Mouse (Mus musculus) lung, postnatal 14 days (tissue): ENCODE results near the gene Naa20.
A peak's percentile ranks its signal among the peaks of the same experiment; 100 is the strongest.
"Not testable (repeated sequence)": the region's sequence is repeated elsewhere in the genome, so short reads cannot be mapped to it uniquely, and the experiment has no call there.

Source experiments
- DNase-seq: peaks from one replicate; pipeline ENCODE4 v3.0.0; 2021

Naa20 gene

DNA sequence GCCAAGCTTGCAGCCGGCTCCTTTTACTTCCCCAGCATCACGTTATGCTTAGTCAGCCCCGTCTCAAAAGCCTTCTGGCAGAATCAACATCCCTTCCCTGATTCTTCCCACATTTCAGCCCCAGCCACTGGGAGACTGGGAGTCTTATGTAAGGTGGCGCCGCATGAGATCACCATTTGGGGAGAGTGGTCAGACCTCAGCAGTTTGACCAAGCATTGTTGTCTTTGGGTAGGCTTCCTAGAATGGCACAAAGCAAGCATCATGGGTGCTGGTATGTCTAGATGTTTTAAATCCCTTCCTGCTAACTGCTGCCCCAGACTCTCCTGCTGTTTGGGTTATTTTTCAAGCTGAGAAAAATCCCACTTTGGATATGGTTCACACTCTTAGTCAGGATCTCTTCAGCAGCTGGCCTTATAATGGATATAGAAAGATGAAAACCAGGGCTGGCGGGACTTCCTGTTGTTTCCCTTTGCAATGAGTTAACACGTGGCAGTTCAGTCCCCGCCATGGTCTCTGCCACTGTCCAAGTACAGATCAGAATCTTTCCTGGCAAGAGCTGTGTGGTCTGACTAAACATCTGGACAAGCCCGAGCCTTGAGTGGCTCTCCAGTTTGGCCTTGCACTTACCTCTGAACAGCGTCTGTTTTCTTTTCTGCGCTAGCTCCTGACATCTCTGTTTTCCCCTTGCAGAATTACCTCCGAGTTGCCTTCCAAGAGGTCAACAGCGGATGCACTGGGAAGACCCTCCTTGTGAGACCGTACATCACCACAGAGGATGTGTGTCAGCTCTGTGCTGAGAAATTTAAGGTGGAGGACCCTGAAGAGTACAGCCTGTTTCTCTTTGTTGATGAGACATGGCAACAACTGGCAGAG is 16.8 kb upstream of the Naa20 start:
- no peak for DNase-seq

DNA sequence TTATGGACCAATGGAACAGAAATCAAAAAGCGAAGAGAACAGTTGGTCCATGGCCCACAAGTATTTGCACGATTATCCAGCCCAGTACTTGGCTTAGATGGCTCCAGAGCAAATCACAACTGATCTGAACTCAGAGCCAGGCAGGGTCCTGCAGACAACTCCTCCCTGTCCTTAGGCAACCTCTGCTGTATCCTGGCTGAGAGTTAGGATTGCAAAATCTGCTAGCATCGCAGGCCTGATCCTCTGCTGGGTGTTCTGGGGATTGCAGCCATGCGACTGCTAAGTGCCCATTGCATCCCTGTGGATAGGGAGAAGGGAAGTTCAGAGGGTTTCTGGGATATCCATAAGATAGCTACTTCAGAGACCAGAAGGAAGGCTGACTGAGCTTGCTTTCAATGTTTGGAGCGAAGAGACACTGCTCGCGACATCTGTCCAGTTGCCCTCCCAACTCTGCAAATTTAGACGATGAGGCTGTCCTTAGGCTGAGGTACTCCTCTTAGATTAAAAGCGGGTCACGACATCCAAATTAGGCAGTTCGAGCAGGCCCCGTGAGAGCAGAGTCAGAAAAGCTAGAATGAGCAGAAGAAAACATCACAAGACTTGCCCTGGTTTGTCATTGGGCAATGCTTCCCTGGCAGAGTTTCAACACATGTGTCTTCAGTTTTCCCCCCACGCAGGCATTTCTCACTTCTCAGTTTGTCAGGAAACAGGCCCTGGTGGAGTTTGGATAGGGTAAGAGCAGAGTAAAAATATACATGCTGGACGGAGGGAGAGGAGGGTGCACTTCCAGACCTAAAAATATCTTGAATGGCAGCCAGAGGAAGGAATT is 13.7 kb upstream of the Naa20 start:
- DNase-seq, result peak; percentile 73

DNA sequence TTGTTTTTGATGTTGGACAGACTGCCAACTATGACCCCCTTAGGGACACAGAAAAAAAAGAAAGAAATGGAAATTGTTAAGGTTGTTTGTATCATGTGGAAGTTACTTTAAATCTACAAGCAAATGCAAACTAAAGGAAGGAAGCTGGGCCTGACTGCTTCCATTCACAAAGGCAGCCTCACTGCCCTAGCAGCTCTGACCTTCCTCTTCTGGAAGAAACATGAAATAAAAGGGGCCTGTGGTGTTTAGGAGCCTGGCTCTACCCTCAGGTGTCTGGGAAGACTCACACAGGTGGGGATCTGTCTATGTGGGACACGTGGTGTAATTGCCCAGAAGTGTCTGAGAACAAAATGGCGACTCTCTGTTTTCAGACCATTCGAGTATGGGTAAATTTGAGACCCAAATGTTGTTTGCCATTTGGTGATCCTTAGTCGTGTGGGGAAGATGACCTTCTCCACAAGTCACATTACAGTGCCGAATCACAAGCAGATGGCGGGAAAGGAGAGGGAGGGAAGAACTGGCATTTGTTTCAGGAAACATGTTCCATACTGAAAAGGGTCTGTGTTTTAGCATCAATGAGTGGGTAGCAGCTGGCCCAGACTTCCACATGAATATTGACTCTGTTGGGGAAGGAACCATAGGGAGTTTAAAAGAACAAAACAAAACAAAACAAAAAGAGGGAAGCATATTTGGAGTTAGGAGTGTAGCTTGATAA is 13.0 kb upstream of the Naa20 start:
- no peak for DNase-seq

DNA sequence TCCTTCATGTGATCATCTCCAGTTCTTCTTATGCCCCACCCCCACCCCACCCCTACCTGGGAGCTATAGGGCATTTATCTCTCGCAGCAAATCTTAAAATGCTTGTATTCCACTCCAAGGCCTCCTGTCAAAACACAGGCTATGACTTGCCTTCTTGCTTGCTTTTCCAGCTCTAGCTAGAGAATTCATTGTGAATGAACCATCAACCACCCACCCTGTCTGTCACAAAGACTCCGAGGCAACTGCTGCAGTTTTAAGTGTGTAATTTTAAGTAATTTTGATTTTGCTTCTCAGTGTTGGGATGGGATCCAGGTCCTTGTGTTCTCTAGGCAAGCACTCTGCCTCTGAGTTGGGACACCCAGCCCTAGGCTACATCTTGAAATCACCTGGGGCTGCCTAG is 11.3 kb upstream of the Naa20 start:
- DNase-seq, result no peak

DNA sequence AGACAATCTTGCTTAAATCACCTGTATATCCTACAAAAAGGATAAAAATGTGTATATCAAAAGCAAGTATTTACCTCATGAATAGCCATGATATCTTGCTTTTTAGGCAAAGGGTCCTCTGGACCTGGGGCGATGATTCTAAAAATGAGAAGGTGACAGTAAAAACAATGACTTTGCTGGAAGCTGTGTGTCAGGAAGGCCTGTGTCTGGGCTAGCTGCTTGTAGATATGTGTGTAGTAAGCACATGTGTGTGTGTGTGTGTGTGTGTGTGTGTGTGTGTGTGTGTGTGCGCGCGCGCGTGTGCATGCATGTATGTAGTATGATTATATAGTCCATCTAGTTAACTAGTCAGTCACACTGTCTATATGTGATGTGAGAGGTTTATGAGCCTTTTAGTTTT is 8.1 kb upstream of the Naa20 start:
- no peak for DNase-seq

DNA sequence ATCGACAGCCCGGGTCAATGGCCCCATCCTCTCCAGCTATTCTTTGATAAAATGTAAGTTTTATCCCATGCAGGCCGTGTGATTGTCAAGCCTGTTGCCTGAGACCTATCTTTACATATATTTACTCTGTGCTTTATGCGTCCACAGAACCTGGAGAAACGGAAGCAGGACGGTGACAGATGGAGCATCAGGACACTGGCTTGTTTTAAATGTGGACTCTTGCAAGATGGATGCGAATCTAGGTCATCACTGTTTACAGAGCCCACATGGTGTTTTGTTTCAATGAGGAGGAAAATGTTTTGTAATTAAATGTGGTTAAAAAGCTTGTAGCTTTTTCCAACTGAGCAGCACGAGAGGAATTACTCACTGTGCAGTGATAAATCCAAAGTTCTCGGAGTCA is 3.8 kb upstream of the Naa20 start:
- DNase-seq, result no peak

DNA sequence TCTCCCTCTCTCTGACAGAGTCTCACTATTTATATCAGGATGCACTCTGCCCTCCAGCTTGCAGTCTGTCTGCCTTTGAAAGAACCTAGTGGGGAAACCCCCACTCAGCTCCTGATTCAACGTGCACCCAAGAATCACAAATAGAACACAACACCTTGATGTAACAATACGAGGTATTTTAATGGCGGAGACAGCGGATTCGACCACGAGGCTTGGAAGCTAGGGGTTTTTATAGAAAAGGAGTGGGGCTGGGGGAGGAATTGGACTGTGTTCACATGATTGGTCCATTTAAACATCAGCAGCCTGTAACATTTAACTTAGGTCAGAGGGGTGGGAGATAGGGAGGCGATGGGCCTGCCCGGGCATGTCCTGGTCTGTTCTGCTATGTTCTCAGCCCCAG is 1.6 kb upstream of the Naa20 start:
- not testable (repeated sequence) for DNase-seq

DNA sequence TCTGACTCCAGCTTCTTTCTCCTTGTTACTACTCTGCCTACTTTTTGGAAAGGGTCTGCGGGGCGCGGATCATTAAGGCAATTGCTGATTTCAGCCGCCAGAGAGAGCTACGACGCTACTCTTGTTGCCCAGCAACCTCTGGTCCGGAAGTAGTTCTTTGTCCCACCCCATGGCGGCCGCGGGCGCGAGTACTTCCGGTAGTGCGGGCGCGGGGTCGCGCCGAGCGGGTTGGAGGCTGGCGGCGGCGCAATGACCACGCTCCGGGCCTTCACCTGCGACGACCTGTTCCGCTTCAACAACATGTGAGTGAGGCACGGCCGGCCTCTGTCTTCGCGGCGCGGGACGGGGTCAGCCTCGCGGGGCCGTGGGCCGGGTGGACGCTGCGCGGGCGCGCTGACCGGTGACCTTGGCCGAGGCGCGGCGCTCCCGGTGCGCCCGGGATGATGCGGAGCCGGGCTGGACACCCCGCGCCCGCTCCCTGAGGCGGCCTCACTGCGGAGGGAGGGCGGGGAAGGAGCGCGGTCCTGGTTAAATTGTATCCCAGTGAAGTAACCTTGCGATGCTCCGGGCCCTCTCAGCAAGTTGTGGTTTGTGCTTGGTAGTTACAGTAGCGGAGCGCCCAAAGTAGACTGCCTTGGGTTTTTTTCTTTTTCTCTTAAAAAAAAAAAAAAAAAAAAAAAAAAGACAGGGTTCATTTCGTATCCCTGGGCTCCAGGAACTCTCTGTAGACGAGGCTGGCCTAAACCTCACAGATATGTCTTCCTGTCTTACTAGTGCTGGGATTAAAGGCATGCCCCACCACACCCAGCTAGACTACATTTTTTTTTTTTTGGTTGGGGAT is 1.4 kb downstream of the Naa20 start:
- DNase-seq, result peak; percentile 90

DNA sequence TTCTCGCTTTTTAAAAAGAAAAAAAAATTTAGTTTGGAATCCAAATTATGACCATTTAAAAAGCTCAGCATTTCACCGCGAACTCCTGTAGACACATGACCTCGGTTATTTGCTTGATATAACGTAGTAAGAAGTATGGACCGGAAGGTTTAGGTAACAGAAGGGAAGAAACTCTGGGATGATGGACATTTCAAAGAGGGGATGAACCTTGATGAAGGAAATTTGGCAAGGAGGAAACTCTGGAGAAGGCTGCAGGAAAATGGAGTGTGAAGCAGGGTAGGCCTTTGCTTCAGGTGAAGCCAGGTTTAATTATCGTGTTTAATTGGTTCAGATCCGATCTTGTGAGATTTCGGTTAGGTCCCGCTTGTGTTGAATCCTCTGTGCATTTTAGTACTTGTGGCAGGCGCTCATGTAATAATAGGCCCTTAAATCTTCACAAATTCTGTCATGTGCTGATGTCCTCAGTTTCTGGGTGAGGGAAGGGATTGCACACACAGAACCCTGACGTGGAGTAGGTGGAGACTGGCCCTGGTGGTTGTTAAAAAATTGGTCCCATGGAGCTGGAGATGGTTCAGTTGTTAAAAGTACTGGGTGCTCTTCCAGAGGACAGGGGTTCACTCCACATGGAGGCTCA is 2.2 kb downstream of the Naa20 start:
- DNase-seq, result no peak

DNA sequence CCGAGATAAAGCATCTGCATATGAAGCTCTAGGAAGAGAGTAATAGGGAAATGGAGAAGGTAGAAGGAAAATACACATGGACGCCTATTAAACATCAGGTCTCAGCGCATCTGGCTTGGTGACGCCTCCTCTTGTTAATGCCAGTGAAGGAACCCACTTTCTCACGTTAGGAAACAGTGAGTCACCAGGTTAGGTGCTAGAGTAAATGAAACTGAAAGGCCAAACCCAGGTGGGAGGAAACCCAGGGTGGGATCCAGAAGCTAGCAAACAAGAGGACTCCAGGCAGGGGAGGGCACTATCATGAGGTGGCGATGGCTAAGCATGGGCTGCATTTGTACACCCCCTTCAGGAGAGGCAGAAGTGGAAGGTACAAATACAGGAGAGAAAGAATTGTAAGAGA is 3.3 kb downstream of the Naa20 start:
- DNase-seq, result no peak

DNA sequence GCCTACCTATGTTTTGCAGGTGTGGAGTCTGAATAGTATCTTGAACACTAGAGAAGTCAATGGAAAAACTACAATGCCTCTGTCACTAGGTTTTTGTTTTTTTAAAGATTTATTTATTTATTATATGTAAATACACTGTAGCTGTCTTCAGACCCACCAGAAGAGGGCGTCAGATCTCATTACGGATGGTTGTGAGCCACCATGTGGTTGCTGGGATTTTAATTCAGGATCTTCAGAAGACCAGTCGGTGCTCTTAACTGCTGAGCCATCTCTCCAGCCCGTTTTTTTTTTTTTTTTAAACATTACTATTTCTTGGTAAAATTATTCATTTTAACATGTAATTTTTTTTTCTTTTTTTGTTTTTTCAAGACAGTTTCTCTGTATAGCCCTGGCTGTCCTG is 4.0 kb downstream of the Naa20 start:
- DNase-seq, result not testable (repeated sequence)

DNA sequence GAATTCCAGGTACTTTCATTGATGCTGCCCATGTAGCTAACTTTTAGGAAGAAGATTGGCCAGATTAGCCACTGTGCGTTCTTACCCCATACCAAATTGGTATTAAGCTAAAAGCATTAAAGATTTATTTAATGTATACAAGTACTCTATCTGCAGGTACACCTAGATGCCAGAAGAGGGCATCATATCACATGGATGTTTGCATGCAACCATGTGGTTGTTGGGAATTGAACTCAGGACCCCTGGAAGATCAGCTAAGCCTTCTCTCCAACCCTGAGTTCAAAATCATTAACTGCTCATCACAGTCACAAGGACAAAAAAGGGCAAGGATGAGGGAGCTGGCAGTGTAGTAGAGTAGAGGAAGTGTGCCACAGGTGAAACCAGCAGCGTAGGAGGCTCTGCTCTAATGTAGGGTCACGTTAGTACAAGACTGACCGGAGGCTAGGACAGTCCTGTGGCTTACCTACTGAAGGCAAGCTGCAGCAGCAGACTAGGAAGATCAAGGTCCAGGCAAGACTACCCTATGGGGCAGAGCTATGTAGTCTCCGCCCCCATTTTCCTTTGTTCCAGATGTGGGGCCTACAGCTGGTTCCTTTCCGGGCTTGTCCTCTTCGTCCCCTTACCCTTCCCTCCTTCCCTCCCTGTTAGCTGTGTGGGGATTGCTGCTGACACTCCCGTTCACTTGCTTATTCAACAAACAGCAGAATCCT is 19.2 kb downstream of the Naa20 start:
- no peak for DNase-seq

DNA sequence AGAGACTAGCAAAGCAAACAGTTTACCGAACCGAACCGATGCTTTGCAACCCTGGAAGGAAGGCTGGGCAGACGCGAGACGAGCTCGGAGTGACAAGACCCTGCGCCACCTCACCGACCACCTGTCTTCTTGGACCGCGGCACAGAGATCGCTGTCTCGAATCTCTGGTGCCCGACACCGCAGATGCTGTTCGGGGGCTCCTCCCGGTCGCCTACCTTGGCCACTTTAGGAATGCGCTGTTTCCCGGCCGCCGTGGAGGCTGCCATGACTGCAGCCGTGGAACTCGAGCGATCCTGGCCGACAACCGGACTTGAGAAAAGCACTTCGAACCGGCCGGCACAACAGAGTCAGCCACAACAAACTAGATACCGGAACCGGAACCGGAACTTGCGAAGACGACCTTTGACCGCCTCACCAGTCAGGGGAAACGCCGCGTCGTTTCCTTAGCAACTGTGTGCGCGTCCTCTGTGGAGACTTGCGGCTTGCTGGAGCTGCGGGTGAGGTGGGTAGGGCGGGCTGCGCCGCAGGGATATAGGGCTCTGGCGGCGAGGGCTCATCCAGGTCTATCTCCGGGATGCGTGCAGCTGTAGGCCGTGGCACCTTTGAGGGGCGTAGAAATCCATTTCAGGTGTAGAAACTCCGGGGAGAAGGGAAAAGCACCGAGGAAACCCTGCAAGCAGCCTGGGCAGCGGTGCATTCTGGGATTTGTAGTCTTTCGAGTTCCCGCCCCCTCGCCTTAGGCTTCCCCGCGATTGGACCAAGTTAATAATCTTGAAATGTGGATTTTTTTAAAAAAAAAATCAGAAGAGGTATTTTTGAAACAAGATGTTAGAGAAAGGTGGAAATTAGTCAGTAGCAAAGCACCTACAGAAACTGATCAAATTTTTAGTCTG is 32.7 kb downstream of the Naa20 start, which contains the start of the genes Cfap61 and Crnkl1:
Cfap61 (plus strand) TSS at position 446 of the 893 bp plus-strand sequence.
Crnkl1 (minus strand) TSS at position 676 of the 893 bp plus-strand sequence.
- peak; percentile 93 for DNase-seq

DNA sequence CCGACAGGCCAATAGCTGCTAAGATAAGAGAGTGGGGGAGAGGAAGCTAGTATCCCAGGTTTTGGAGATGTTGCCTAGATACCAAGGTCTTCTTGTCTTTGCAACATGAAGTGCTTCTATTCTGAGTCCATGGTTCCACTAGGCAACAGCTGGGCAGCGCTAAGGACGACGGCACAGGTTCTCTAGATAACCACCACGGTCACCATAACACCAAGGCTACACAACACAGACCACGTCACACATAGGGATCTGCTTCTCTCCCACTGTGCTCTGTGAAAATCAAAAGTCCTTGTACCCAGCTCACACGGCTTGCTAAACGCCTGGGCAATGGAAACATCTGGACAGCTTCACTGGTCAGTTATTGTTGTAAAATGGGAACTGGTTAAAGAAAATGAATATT is 35.1 kb downstream of the Naa20 start:
- DNase-seq, result no peak

DNA sequence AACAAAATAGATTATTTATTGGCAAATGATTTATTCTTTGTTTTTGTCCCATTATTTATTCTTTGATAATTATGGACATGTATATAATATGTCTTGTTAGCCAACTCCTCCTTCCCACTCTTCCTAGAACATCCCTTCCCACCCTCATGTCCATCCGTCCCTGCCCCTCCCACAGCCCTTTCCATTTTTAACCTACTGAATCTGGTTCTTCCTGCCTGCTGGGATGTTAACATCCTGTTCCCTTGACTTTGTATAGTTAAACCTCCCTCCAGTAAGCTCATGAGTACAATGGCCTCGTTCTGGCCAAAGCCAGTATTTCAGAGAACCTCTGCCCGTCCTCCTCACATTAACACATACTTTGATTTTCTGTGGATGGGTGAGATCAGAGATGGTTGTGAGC is 39.5 kb downstream of the Naa20 start:
- DNase-seq, result peak; percentile 8

DNA sequence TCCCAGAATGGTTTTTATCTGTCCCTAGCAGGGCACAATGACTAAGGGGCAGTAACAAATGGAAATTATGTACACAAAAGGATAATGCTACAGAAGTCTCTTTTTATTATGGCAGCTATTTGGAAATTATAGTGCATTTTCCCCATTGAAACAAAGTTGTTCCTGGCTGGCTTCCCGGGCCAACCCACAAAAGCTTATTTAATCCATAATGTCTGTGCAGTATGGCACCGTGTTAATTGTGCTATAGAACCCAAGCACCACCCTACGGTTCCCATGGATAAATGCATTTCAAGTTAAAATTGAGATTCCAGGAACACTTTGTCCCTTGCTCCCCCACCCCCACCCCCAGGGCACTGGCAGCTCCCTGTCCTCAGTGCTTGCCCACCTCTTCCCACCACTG is 42.4 kb downstream of the Naa20 start:
- DNase-seq, result no peak

DNA sequence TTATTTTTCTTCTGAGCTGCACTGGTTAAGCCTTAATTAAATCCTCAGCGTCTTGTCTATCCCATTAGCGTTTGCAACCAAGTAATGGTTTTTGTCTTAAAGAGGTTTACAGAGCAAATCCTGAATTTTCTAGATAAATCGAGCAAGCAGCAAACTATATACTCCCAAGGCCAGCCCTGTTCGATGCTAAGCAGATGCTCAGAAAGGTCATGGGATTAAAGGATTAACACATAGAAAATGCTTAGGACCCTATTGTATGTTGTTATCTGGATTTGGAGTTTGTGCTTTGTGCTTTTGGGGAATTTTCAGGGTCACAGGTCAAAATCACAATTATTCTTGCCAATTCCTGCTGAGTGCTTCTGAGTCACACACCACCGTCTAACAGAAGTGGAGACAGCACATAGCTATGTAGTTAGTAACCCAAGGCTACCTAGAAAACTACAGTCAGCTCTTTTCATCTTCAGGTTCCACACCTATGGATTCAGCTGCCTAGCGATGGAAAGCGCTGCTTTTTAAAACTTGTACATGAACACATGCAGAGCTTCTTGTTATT is 46.6 kb downstream of the Naa20 start:
- DNase-seq, result no peak

DNA sequence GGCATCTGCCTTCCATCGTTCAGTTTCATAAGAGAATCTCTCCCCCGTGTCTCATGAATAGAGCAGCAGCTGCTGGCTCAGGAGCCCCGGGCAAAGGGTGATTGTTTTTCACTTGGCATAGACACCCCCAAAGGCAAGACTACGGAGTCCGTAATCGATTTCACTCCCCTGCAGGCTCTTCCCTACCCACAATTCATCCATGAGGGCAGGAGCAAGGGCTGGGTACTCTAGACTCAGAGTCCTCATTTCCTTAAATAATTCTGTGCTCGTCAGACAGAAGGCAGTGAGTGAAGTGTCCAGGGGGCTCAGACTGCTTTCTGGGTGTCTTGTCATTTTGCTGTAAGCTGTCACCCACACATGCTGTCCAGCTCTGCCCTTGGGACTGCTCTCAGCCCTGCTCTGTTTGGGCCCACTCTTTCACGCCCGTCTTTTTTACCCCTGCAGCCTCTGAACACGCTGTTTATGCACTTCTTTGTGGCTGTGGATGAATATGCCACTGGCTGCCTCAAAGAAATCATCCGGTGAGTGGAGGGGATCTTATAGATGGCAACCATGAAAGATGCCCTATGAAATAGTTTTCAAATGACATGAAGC is 47.7 kb downstream of the Naa20 start:
- DNase-seq, result no peak

DNA sequence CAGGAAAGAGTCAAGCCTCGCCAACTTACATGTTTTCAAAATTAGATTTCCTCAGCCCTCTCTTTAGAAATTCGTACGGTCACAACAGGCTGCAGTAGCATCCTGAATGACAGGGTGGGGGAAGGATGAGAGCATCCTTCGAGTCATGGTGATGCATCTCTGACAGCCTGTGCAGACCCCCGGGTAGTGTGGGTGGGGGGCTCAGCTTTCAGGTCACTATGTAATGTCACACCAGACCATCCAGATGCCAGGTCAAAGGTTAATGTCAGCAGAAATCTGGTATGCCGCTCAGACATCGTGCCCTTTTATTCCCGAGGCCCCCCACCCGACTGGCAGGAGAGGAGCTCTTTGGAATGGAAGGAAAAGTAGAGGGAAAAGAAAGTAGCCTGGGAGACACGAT is 48.3 kb downstream of the Naa20 start:
- DNase-seq, result no peak
